Mouse (Mus musculus) testis, adult 10 weeks (tissue): ENCODE measurements around the gene Krtap6-5. TPM values are rescaled to one million over a fixed set of nuclear protein-coding genes. Genes with fewer than 3 reads are reported as not detected.

Experiments
- polyA plus RNA-seq: library from polyadenylated mRNA; stranded (reverse); fragments of 350-450 nt; fragmentation: Illumina TruSeq; extraction: RNeasy Lipid Tissue Mini Kit (QIAGEN cat#74804); gene quantifications from one replicate; pipeline ENCODE4 v1.2.3, GENCODE M21; 2014; ENCODE audit warnings: low read depth, low replicate concordance

Gene Krtap6-5
- polyA plus RNA-seq, result not detected

DNA sequence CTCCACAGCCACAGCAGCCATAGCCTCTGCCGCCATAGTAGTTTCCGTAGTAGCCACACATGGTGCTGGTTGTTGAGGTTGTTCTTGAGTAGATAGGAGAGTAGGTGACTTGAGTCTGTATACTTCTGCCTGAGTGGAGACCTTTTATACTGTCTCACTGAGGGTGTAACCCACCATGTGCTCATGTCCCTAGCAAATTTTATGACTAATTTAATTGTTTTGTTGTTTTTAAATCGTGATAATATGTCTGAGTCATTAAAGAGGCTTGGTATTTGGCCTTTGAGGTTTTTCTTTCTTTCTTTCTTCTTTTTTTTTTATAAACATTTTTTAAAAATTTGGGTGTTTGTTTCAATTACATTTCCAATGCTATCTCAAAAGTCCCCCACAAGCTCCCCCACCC is at the start of gene Krtap6-5:
Krtap6-5 (minus strand) TSS at position 101 of the 400 bp plus-strand sequence.

DNA sequence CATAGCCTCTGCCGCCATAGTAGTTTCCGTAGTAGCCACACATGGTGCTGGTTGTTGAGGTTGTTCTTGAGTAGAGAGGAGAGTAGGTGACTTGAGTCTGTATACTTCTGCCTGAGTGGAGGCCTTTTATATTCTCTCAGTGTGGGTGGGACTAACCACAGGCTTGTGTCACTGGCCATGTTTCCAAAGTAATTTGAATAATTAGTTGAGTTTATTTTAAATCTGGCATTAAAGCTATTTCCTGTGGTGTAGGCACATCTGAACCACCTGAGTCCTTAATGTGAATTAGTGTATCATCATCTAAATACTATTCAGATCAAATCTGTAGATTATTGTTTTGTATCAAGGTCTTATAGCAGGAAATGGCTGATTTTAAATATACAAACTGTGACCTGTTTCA is 16.2 kb upstream of the Krtap6-5 start, which contains the start of gene 1110025L11Rik:
1110025L11Rik (minus strand) TSS at position 101 of the 400 bp plus-strand sequence.

GRCm38 (mm10) chr16:89041372-89041771 is 6.3 kb downstream of the Krtap6-5 start, which contains the start of gene Gm10228:
Gene Gm10228, minus strand, starts transcription at chr16:89041472.

GRCm38 (mm10) chr16:89031399-89031798 is 16.3 kb downstream of the Krtap6-5 start, which contains the start of gene Krtap6-1:
Gene Krtap6-1, plus strand, starts transcription at chr16:89031699.

DNA sequence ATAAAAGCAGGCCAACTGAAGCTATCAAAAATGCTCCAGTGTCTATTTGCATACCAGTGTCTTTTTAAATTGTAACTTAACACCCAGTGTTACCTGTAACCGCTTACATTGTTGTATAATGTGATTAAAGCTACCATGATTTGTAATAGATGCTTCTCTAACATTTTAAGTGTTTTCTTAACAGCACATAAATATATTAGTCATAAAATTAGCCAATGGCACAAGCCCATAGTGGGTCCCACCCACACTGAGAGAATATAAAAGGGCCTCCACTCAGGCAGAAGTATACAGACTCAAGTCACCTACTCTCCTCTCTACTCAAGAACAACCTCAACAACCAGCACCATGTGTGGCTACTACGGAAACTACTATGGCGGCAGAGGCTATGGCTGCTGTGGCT is 32.7 kb downstream of the Krtap6-5 start, which contains the start of gene Gm10229:
Gm10229 (plus strand) TSS at position 301 of the 400 bp plus-strand sequence.

GRCm38 (mm10) chr16:89010659-89011058 is 37.0 kb downstream of the Krtap6-5 start, which contains the start of gene Krtap22-2:
Gene Krtap22-2, minus strand, starts transcription at chr16:89010759.

Other genes starting within 250 kb of the Krtap6-5 start
- not detected for gene Gm20741, start 235.7 kb downstream of the Krtap6-5 start, polyA plus RNA-seq
- not detected for gene Krtap15, start 227.7 kb downstream of the Krtap6-5 start, polyA plus RNA-seq
- gene Krtap14, start 221.7 kb downstream of the Krtap6-5 start, polyA plus RNA-seq, result not detected
- gene Krtap19-1, start 178.5 kb downstream of the Krtap6-5 start, polyA plus RNA-seq, result not detected
- gene Krtap19-2, start 173.6 kb downstream of the Krtap6-5 start, polyA plus RNA-seq, result not detected
- not detected for gene Krtap19-3, start 169.8 kb downstream of the Krtap6-5 start, polyA plus RNA-seq
- not detected for gene Krtap19-4, start 162.8 kb downstream of the Krtap6-5 start, polyA plus RNA-seq
- gene Krtap19-5, start 151.4 kb downstream of the Krtap6-5 start, polyA plus RNA-seq, result not detected
- gene Krtap19-9b, start 115.6 kb downstream of the Krtap6-5 start, polyA plus RNA-seq, result not detected
- gene Krtap16-3, start 85.0 kb downstream of the Krtap6-5 start, polyA plus RNA-seq, result not detected
- gene Krtap22-2, start 37.1 kb downstream of the Krtap6-5 start, polyA plus RNA-seq, result not detected
- gene Gm10229, start 32.6 kb downstream of the Krtap6-5 start, polyA plus RNA-seq, result not detected
- gene Krtap6-1, start 16.2 kb downstream of the Krtap6-5 start, polyA plus RNA-seq, result not detected
- not detected for gene Gm10228, start 6.4 kb downstream of the Krtap6-5 start, polyA plus RNA-seq
- 0.45 TPM for gene 1110025L11Rik, start 16.1 kb upstream of the Krtap6-5 start, polyA plus RNA-seq
- gene Krtap6-3, start 36.1 kb upstream of the Krtap6-5 start, polyA plus RNA-seq, result not detected
- gene Gm6358, start 93.0 kb upstream of the Krtap6-5 start, polyA plus RNA-seq, result not detected
- gene Gm10061, start 103.2 kb upstream of the Krtap6-5 start, polyA plus RNA-seq, result not detected
- 5.7 TPM for gene Gm9789, start 110.1 kb upstream of the Krtap6-5 start, polyA plus RNA-seq
- not detected for gene Gm7735, start 121.6 kb upstream of the Krtap6-5 start, polyA plus RNA-seq
- not detected for gene 1110057P08Rik, start 126.9 kb upstream of the Krtap6-5 start, polyA plus RNA-seq
- not detected for gene Krtap20-2, start 158.0 kb upstream of the Krtap6-5 start, polyA plus RNA-seq